Mouse (Mus musculus): ENCODE data around the gene Ptprg.

The Ptprg gene

DNA sequence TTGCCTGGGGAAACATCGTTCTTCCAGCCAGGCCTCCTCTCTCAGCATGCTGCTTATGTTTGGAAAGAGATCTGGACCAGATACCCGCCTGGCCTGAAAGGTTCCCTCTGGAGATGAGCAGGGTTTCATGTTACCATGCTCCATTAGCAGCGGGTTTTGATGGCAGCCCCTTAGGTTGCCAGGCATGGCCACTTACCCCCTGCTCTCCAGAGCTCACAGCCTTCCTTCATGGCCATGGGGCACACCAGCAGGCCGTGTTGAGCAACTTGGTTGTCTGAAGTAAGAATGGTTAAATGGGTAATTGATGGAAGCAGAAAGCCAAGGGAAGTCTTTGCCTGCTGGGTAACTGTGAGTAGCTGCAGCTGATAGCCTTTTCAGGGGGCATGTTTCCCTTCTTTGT is 274.8 kb downstream of the Ptprg start:
- DNase-seq, result no peak

DNA sequence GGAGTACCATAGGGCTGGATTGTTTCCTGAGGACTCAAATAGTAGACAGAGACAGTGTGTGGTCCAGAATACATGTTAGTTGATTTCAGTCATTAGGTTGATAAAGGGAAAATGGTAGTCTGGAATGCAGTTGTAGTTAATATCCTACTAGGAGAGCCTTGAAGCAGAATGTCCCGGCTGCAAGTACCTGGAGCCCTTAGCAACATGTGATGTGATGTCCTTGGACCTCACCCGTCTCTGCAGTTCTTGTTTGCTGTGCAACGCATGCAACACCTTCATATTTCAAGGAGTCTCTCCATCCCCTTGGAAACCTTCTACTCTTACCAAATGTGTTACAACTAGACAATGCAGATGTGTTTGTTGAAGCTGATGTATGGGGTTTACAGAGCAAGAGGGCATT is 280.3 kb downstream of the Ptprg start:
- no peak for DNase-seq

DNA sequence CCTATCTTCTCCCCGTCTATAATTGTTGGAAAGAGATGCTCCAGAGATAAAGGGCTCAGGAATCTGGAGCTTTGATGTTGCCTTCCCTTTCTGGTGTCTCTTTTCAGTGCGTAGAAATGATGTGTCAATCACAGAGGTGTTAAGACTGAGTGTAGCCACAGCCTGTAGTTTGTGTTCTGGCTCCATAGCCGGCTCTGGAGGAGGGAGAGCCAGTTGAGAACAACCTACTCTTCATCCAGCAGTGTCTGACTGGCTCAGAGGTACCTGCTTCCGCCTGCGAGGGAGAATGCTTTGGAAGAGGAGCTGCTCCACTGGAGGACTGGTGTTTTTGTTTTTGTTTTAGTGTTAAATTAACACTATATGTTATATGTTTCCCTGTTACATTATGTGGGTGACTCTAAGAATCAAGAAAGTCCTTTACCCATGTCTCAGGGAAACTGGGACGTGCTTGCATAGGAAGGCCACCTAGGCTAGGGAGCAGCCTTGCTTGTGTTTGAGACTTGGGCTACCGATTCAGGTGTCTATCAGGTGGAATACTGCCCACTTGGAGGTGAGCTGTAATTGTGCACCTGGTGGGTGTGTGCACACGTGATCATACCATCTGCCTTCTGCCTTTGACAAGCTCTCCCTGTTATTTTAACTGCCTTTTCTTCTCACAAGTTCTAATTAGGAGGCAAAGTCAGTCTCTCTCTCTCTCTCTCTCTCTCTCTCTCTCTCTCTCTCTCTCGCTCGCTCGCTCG is 282.5 kb downstream of the Ptprg start:
- no peak for DNase-seq

DNA sequence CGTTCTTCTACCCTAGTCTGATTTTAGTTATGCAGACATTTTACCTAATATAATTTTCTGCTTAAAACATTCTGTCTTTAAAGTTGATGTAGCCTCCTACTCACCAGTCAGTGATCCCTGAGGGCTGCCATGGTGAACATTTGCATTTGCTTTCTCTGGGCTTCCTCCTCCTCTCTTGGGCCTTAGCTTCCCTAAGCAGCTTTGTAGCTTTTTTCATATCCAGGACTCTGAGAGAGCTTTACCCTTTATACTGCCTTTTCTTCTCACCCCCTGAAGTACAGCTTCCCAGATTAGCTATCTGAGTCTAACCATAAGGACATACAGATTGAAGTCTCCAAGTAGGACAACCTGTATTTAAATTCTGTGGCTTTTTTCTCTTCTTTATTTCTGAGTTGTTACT is 284.4 kb downstream of the Ptprg start:
- DNase-seq, result no peak

DNA sequence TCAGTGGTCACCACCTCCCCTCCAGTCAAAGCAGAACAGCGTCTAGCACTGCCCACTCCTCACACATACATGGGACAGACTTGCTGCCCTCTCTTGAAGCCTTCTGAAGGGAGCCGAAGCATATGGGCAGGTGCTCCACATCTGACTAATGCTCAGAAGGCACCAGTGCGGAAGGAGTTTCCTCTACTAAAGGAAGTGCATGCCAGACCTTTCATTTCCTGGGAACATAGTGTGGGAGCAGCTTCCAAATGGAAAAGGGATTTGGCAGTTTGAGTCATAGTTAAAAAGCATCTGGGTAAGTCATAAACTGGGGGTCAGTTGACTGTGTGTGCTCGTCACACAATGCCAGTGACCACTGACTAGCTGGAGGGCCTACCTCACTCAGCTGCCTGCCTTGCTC is 288.3 kb downstream of the Ptprg start:
- no peak for DNase-seq

DNA sequence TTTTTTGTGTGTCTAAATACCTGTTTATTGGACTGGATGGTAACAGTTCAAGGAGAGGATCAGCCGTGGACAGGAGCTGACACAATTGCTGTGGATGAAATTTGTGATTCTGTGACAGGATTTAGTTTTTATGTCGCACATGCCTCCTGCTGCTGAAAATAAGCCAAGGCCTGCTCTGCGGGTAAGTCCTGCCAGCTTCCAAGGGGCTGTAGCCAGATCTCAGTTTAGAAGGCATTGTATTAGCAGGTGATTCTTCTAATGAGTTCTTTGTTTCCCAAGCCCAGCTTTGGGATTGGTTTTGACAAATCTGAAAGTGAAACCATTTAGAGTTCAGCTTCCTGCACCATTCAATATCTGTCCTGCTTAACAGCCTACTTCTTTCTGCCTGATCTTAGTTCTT is 299.6 kb downstream of the Ptprg start:
- no peak for DNase-seq

DNA sequence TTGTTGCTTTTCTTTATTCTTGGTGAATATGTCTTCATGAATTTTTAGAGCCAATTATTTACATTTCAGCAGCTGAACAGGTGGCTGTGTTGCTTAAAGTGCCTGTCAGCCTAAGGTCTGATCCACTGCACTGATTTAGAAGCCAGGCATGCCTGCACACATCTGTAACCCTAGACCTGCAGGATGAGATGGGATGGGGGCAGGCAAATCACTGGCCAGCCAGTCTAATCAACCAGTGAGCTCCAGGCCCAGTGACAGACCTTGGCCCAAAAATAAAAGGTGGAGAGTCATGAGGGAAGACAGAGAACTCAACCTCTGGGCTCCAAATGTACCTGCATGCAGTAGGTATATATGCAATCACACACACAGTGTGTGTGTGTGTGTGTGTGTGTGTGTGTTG is 302.2 kb downstream of the Ptprg start:
- DNase-seq, result no peak

DNA sequence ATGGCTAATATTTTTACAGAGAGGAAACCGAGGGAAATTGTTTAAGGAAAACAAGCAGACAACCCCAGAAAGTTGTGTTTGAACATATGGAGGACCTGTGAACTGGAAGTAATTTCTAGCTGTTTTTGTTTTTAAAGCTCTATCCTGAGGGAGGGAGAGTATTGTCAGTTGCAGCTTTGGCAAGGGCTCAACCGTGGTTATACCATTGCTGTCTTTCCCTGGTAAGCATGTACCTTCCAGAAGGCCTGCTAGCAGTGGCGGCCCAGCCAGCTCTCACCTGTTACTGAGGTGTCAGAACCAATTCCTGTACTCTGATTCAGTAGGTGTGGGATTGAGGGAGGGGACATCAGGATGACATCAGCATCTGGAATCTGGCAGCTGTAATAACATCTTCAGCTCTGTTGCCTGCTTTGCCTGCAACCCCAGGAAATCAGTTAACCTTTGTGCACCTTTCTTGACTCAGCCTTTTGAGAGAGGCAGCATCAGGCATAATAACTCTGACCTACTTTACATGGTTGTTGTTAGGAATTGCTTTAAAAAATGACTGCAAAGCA is 304.7 kb downstream of the Ptprg start:
- no peak for DNase-seq

DNA sequence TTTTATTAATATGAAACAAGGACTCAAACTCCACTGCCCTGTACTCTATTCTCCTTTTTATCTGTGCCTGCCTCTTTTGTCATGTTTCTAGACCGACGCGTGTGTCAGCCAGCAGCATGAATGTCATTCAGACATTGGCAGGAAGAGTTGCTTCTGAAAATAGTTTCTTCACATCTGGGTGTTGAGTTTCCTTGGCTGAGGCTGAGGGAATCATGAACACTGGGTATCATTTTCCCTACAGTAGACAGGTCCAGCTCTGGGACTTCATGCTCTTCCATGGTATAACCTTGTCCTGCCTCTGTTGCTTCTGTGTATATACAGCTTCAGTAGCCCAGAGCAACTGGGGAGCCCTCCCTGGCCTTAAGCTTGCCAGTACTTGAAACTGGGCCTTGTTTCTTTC is 310.0 kb downstream of the Ptprg start:
- DNase-seq, result no peak

DNA sequence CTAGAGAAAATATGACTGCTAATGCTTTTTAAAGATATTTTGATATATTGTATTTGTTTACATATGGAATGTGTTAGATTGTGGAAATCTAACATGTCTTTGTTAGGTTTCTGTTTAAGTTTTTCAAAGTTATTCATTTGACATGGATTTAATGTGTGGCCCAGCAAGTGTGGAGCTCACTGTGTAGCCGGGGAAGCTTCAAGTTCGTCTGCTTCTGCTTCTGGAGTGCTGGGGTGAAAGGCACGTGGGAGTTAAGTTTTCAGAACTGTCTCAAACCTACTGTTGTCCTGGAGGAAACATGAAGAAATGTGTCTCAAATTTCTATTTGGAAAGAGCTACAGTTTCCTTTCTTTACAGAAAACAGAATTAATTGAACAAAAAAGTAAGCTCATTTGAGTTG is 311.5 kb downstream of the Ptprg start:
- DNase-seq, result no peak

DNA sequence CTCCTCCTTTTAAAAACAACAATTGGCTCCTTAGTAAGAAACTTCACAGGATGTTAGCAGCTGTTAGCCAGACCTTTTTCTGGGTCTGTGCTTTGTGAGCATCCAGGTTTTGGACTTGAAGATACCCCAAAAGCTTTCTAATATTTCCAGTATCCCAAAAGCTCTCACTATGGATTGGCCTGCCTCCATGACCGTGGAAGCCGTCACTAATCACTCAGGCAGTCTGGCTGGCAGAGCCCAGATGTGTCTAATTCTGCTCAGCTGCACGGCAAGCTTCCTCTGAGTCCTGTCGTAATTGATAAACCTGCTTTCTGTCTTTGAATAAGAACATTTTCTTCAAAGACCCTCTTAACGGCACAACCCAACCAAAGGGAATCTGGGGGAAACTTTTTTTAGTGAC is 312.0 kb downstream of the Ptprg start:
- no peak for DNase-seq

DNA sequence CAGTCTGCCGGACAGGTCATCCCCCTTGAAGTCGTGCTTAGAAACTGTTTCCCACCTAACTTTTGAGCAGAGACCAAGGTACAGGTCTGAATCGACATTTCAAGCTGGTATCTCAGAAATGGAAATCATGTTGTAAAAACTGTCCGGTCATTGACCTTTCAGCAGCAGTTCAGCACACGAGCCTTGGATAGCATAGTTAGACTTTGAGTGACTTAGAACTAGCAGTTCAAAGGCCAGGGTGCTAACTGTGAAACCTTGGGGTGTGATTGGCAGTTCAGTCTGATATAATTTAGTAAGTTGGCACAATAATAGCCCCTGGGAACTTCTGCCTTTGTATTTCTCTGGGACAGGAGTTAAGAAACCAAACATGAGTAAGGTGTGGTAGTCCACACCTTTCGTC is 312.5 kb downstream of the Ptprg start:
- DNase-seq, result no peak

DNA sequence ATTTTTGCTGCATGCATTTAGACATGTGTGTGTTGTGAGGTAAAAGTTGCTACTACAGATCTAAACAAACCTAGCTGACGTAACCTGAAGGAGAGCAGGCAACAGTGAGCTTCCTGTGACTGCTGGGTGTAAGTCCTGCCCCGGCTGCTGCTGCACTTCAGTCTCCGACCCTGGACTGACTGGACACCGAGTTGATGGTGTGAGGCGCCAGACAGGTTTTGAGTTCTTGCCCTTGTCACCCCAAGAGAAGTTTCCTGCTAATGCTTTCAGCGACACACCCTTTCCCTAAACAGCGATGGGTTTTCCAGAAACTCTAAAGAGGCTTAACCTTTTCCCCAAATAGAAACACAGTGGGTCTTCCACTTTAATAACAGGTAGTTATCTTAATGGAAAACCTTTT is 313.1 kb downstream of the Ptprg start:
- DNase-seq, result no peak

DNA sequence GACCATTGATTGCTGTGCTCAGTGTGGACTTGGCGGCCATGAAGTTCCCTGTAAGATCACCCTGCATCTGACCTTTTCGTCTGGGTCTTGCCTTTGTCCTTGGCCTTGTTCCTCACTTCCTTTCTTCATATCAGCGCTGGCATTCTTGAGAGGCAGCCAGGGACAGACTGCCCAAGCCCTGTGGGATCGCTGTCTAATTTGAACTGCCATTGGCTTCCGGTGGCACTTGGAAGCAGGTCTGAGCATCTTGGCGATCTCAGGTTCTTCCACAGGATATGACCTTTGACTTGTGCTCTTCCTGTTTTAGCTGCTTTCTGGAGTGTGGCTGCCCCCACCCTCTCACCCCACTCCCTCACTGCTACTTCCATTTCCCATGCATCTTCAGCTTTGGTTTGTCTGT is 315.3 kb downstream of the Ptprg start:
- no peak for DNase-seq

DNA sequence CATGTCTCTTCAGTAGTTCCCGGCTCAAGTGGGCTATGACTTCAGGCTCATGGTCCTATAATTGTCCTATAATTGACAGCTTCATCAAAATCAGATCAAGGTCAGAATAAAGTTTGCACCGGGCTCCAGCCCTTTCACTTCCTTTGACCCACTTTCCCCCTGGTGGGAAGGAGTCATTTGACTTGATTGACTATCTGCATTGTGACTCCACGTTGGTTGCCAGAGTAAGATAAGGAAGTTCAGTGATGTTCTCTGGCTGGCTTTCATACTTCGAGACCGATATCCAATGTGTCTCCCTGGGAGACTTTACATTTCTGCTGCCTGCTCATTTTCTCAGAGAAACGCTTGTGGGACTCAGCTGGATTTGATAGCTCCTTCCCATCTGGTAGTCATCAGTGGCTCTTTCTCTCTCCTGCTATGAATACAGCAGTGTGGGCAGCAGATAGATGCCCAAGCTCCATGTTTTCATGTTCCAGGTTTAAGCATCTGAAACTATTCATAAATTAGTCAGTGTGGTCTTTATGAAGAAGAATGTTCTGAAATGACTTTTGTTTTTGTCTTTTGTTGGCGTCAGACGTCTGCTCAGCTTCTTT is 318.5 kb downstream of the Ptprg start:
- no peak for DNase-seq

DNA sequence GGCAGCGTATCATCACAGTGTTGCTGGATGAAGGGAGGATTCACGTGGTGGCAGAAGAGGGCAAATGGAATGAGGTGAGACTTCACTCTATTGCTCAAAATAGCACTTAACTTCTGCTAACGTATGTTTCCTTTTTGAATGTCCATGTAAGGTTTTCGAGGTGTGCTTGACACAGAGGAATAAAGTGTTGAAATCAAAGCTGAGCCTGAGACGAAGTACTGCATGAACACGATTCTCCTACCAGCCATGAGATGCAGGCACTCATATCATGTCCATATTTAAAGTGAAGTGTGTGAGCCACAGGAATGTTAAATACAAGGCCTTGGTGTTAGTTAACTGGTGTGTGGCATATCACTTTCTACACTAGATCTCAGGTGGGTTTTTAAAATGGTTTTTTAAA is 320.9 kb downstream of the Ptprg start:
- no peak for DNase-seq

DNA sequence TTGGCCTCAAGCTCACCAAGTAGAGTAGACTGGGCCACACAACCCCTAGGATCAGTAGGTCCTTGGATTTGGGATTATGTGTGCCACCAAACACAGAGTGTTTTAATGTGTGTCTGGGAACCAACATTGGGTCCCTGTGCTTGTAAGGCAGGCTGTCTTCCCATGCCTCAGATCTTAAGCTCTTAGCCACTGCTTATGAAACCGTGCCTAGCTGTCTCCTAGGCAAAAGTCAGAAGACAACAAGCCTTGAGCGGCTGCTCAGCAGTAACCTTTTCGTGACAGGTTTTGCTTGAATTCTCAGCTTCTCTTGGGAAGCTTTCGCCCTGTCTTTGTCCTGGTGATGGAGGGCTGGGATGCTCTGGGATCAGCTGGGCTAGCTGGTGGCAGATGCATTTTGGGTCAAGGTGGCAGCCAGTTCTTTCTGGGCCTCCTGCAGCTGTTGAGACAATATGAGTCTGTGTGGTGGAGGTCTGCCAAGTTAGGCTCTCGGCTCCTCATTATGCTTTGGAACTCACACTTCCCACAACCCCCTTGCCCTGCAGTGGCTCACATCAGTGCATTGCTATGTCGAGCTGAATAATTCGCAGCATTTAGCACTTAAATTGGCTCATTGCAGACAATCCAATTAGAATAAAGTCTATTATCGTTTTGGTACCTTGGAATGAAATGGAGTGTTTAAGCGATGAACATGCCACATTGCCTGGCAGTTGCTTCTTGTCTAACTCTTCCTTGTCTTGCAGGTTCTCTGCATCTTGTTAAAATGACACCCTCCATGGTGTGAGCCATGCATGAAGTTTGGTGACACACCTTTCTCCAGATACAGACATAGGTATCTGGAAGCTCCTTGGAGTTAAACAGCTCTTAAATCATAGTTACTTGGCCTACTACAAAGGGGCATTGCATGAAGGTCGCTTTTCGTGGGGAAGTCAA is 321.9 kb downstream of the Ptprg start:
- no peak for DNase-seq

DNA sequence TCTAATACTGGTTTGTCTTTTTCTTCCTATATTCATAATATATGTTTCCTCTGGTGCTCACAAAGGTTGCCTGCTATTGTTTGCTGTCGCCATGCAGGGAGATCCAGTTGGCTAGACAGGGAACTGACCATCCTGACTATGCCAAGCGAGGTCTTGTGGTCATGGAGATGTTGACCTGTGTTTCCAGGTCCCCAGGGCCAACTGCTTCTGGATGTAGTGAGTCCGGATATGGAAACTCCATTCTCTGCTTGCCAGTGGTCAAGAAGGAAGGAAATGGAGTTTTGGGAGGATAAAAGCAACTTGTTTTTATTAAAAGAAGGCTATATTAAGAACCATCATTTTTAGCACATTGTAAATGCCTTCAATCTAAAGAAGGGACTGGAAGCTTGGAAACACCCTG is 327.8 kb downstream of the Ptprg start:
- no peak for DNase-seq

DNA sequence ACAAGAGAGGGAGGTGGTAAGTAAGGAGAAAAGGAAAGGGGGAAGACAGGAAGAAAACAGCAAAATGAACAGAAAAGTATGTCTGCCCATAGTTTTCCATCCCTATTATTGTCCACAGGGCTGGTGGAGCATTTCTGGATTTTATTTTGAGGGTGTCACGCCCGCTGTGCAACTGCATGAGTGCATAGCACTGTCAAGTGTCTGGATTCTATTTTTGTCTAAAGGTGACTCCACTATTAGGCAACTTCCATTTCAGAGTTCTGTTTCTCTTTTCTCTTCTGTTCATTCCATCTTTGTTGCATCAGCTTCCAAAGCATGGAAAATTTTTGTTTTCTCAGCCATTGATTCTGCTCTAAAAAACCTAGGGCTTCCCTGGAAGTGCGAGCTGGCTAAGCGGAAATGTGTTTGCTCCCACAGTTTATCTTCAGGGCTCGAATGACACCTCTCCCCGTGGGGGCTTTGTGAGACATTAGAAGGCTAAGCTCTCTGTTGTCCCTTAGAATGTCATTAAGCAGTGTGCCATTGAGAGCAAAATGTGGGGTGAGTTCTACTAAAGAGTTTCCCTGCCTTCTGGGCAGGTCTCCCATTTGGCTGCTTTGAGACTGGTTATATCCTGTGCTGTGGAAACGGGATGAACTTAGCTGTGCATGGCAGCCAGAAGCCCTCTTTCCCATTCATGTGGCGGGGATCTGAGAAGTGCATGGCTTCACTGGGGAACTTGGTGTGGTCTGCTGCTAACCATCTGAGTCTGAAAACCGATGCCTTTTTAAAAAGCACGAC is 330.0 kb downstream of the Ptprg start:
- no peak for DNase-seq

DNA sequence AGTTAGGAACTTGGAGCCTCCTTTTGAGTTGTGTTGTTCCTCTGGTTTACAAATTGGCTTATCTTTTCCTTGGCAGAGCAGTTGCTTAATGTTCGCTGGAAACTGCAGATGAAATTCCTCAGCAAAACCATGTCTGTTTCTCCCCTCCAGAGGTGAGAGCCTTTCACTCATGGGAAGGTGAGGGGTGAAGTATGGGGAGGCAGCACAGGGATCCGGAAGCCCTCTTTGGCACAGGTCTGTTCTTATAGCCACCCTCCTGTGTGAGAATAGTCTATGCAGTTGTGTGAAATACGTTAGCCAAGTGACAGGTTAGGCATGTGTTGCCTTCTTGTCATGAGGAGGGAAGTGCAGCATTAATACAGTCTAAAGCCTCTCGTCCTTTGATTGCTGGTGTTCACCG is 330.7 kb downstream of the Ptprg start:
- no peak for DNase-seq

DNA sequence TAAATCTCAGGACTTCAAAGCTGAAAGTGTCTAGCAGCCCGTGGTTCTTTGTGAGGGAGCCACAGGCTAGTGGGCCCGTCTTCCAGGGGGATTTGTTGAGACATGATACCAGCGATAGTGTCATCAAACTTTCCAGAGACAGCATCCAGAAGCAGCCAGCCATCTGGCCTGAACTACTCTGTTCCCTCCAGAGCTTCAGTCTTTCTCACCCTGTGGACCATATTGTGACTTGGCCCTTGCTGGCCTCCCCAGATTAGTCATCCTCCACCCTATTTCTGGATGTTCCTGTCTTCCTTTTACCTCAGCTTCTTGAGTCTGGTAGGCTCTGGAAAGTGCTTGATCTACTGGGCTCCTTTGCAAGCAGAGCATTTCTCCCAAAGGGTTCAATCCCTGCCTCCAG is 333.1 kb downstream of the Ptprg start:
- no peak for DNase-seq

DNA sequence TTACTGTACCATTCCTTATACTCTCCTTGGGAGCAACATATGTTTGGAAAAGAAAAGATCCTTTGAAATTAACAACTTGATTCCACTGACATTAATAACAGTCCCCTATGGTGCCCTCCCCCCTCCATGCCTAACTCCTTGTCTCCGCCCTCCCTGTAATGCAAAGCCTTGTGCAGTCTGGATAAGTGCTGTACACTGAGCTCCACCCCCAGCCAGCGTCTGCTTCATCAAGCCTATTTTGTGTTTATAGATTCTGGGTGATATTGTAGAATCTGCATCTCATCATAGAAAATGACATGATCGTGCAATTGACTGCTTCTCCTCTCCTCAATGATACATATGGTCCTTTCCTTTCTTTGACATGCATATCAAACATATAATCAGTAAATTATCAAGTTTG is 337.6 kb downstream of the Ptprg start:
- DNase-seq, result no peak

DNA sequence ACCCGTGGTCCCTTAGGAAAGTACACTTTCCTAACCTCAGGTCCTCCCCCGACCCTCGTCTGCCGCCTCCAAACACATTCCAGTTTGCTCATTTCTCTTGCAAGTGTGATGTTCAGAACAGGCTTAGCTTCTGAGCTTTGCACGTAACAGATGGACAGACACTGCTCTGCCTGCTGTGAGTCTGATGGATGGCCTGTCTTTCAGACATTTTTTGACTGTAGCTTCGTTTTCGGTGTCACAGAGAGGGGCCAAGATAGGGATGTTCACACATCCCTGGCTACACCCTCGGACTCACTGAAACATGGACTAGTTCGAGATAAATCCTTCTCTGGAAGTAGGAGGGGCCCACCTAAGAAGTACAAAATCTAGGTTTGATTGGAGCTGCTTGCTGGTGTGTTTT is 339.3 kb downstream of the Ptprg start:
- no peak for DNase-seq
